In genomic region chr2:132146502-132146901, GRCm38 (mm10) we compare ENCODE assay signal across 14 mouse cellular contexts. TPM values are rescaled to one million over a fixed set of nuclear protein-coding genes. Genes with fewer than 3 reads are reported as not detected.
A peak's percentile ranks its signal among the peaks of the same experiment; 100 is the strongest.
DNase-seq lines count a peak whose midpoint lies in the region; ATAC-seq lines count a peak whose summit lies in the region.
"Had no signal": no experiment of that assay in that cellular context is flagged by ENCODE, and none has a peak within 500 bp of the region (broad histone marks: within the 10 kb centered on the region; RNA-seq: fewer than 3 reads in every experiment).

No protein-coding gene starts in this region.

- 17% methylated on average over 4 of the region's 4 CpGs for WGBS in kidney, embryonic 15.5 days
- 30% methylated on average over 4 of the region's 4 CpGs for WGBS in intestine, embryonic 15.5 days

- peaks cover 13% of the 10 kb centered on the region for H3K27me3 ChIP-seq in kidney, embryonic 15.5 days
- H3K27me3 ChIP-seq in intestine, embryonic 15.5 days (replicated peaks): no peaks in the 10 kb centered on the region
- H3K27me3 ChIP-seq: stomach, embryonic 15.5 days had no signal

- ATAC-seq in kidney, embryonic 15.5 days (replicated peaks; ENCODE audit: low FRiP score): no peak
- peak; percentile 52 for ATAC-seq in CD4-positive, CD25-positive, alpha-beta regulatory T cell, adult 4 months
- ATAC-seq in inflammation-experienced regulatory T-cells, adult 6 months: peak; percentile 46
- ATAC-seq in intestine, embryonic 15.5 days: no peak
- ATAC-seq: hindbrain, postnatal 0 days had no signal

- no peak overlapping the region for H3K4me2 ChIP-seq in kidney, embryonic 15.5 days
- H3K4me2 ChIP-seq in intestine, embryonic 15.5 days (replicated peaks): no peak overlapping the region
- H3K4me2 ChIP-seq: liver, embryonic 15.5 days; stomach, embryonic 15.5 days had no signal

- no peak overlapping the region for H3K4me3 ChIP-seq in kidney, embryonic 15.5 days (replicated peaks)
- no peak overlapping the region for H3K4me3 ChIP-seq in intestine, embryonic 15.5 days (replicated peaks)
- H3K4me3 ChIP-seq: liver, embryonic 15.5 days; stomach, embryonic 15.5 days had no signal

- H3K27ac ChIP-seq in kidney, embryonic 15.5 days: no peak overlapping the region
- no peak overlapping the region for H3K27ac ChIP-seq in intestine, embryonic 15.5 days
- H3K27ac ChIP-seq: heart, adult 2 months; liver, embryonic 15.5 days; stomach, embryonic 15.5 days had no signal

- H3K9me3 ChIP-seq in kidney, embryonic 15.5 days (replicated peaks): no peaks in the 10 kb centered on the region
- H3K9me3 ChIP-seq in intestine, embryonic 15.5 days: no peaks in the 10 kb centered on the region
- H3K9me3 ChIP-seq: liver, embryonic 15.5 days; stomach, embryonic 15.5 days had no signal

- H3K9ac ChIP-seq in kidney, embryonic 15.5 days: no peak overlapping the region
- no peak overlapping the region for H3K9ac ChIP-seq in intestine, embryonic 15.5 days
- H3K9ac ChIP-seq: liver, embryonic 15.5 days; stomach, embryonic 15.5 days had no signal

- H3K36me3 ChIP-seq in kidney, embryonic 15.5 days: 0 out of 2 replicates have a peak, but pooled peaks cover 4% of the 10 kb centered on the region
- no peaks in the 10 kb centered on the region for H3K36me3 ChIP-seq in intestine, embryonic 15.5 days
- H3K36me3 ChIP-seq: liver, embryonic 15.5 days; stomach, embryonic 15.5 days had no signal

- peak; percentile 66 to 79 for DNase-seq in adrenal gland, adult (ENCODE audit: inconsistent age in 2 of 2, low spot score in 1 of 2)
- DNase-seq in adrenal gland, postnatal 25 days: no peak
- peak; percentile 32 for DNase-seq in kidney, postnatal 14 days
- no peak for DNase-seq in layer of hippocampus, adult 9-10 months (ENCODE audit: low spot score)
- DNase-seq: cerebellum, postnatal 25 days; heart, adult 2 months; spleen, adult 18-20 months had no signal

- peaks cover 32% of the 10 kb centered on the region for H3K4me1 ChIP-seq in kidney, embryonic 15.5 days
- peaks cover 13% of the 10 kb centered on the region for H3K4me1 ChIP-seq in intestine, embryonic 15.5 days (replicated peaks)

RNA-seq across cellular contexts. Expression of gene Slc23a2, which starts 1.6 kb away (rescaled TPM):
- 61.4 and 68.0 TPM in 2 replicates for total RNA-seq in adrenal gland, postnatal 25 days (2021)
- polyA plus RNA-seq in kidney, embryonic 15.5 days (2015; fragmentation: Nextera tagmentation; extraction: Ambion mirVana): 12.9 and 14.5 TPM in 2 replicates
- 10 to 100 TPM; 14.0 to 16.4 TPM for polyA plus RNA-seq in CD4-positive, CD25-positive, alpha-beta regulatory T cell, adult 4 months (2017; shearing (Covaris generic))
- 10 to 100 TPM; 11.6 to 12.1 (median 11.8) TPM for polyA plus RNA-seq in inflammation-experienced regulatory T-cells, adult 6 months (2017; shearing (Covaris generic))
- 12.8 and 13.0 TPM in 2 replicates for polyA plus RNA-seq in intestine, embryonic 15.5 days (2015; fragmentation: Nextera tagmentation; extraction: Ambion mirVana)

Comparison
In these comparisons a context has a peak if more than half of its experiments do, and no peak if none do; other contexts are left out.
1. DNase-seq: peak in adrenal gland, adult (2 of 2) and kidney, postnatal 14 days (single experiment); none in adrenal gland, postnatal 25 days (single experiment) and layer of hippocampus, adult 9-10 months (single experiment).
2. ATAC-seq: peak in CD4-positive, CD25-positive, alpha-beta regulatory T cell, adult 4 months (single experiment) and inflammation-experienced regulatory T-cells, adult 6 months (single experiment); none in kidney, embryonic 15.5 days (single experiment) and intestine, embryonic 15.5 days (single experiment).